Mouse (Mus musculus) neural tube, embryonic 12.5 days (tissue): ENCODE data around the gene Otulinl. TPM values are rescaled to one million over a fixed set of nuclear protein-coding genes. Genes with fewer than 3 reads are reported as not detected.

ENCODE experiments used
- ATAC-seq: fragments of 200-750 bp; cut with Nextera tagmentation; 2 replicates; pipeline ENCODE4 v1.8.0; 2017; ENCODE audit warnings: low read depth, mild to moderate bottlenecking, moderate TSS enrichment, moderate library complexity; ENCODE audit not compliant: low FRiP score
- H3K27ac ChIP-seq: fragments of 300-500 bp; sonication (generic); 2 replicates; pipeline ENCODE4 v1.5.1; 2016
- H3K27me3 ChIP-seq: fragments of 300-500 bp; sonication (generic); replicated peaks from 2 replicates; pipeline ENCODE4 v1.6.1; 2016; ENCODE audit warnings: mild to moderate bottlenecking
- H3K36me3 ChIP-seq: fragments of 300-500 bp; sonication (generic); 2 replicates; pipeline ENCODE4 v1.6.1; 2016; ENCODE audit warnings: mild to moderate bottlenecking
- H3K4me1 ChIP-seq: fragments of 300-500 bp; sonication (generic); 2 replicates; pipeline ENCODE4 v1.6.1; 2016
- H3K4me2 ChIP-seq: fragments of 300-500 bp; sonication (generic); replicated peaks from 2 replicates; pipeline ENCODE4 v1.6.1; 2016; ENCODE audit warnings: mild to moderate bottlenecking
- H3K4me3 ChIP-seq: fragments of 300-500 bp; sonication (generic); 2 replicates; pipeline ENCODE4 v1.5.1; 2016
- H3K9ac ChIP-seq: fragments of 300-500 bp; sonication (generic); 2 replicates; pipeline ENCODE4 v1.6.1; 2016; ENCODE audit warnings: mild to moderate bottlenecking
- H3K9me3 ChIP-seq: fragments of 300-500 bp; sonication (generic); 2 replicates; pipeline ENCODE4 v1.6.1; 2016; ENCODE audit warnings: mild to moderate bottlenecking
- WGBS: fragments of 180-500 bp; shearing (Covaris S2); methylation state at CpG from one replicate; pipeline ENCODE4 v1.1.7; 2016; 5-methylcytosine and 5-hydroxymethylcytosine counted together
- polyA plus RNA-seq: library from polyadenylated mRNA; unstranded; fragments of >200 nt; fragmentation: Nextera tagmentation; extraction: Ambion mirVana; gene quantifications from 2 replicates; pipeline ENCODE4 v1.2.1, GENCODE M21; 2016

The Otulinl gene
- polyA plus RNA-seq, 1 experiment from 2014 or later: 8.6 TPM

DNA sequence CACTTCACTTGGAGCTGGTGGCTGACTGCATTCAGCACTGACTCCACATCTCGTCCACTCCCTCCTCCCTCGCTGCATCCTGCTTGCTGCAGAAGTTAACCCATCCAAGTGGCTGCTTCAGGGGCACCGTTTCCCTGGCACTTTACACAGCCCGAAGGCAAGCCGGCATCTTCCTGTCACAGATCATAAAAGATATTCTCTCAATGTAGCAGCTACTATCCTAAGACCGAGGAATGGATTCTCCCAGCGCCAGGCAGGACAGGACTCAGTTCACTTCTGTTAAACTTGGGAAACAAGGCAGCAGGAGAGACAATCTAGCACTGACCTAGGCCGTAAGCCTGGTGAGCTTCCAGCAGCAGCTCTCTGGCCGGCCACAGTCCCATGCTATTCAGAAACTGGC is 5.2 kb downstream of the Otulinl start:
- H3K9me3 ChIP-seq: no peaks in the 10 kb centered on the region
- WGBS: 64% methylated on average over 9 of the region's 9 CpGs
- no peak for ATAC-seq
- H3K27ac ChIP-seq: no peak overlapping the region
- H3K4me3 ChIP-seq: no peak overlapping the region
- no peak overlapping the region for H3K4me2 ChIP-seq
- no peaks in the 10 kb centered on the region for H3K27me3 ChIP-seq
- H3K4me1 ChIP-seq: 0 out of 2 replicates have a peak, but pooled peaks cover 5% of the 10 kb centered on the region
- H3K36me3 ChIP-seq: no peaks in the 10 kb centered on the region
- no peak overlapping the region for H3K9ac ChIP-seq

DNA sequence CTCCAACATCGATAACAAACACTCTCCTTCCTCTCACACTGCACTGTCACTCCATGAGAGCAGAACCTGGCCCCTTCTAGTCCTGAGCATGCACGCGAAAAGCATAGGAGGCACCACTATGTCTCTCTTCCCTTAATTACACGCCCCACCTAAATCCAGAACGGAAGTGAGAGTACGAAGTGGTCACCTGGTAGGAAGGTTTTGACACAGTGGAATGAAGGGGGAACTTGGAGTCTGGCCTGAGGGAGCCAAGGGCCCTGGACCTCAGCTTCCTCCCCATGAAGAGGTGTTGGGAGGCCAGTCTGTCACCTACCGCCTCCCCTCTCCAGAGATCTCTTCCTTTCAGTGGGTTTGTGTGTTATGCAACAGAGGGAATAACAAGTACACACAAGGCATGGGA is 6.3 kb downstream of the Otulinl start:
- no peaks in the 10 kb centered on the region for H3K36me3 ChIP-seq
- H3K4me3 ChIP-seq: no peak overlapping the region
- H3K4me1 ChIP-seq: no peaks in the 10 kb centered on the region
- H3K27me3 ChIP-seq: no peaks in the 10 kb centered on the region
- no peak for ATAC-seq
- H3K4me2 ChIP-seq: no peak overlapping the region
- H3K9ac ChIP-seq: no peak overlapping the region
- no peak overlapping the region for H3K27ac ChIP-seq
- H3K9me3 ChIP-seq: no peaks in the 10 kb centered on the region
- WGBS: 93% methylated on average over 7 of the region's 7 CpGs

DNA sequence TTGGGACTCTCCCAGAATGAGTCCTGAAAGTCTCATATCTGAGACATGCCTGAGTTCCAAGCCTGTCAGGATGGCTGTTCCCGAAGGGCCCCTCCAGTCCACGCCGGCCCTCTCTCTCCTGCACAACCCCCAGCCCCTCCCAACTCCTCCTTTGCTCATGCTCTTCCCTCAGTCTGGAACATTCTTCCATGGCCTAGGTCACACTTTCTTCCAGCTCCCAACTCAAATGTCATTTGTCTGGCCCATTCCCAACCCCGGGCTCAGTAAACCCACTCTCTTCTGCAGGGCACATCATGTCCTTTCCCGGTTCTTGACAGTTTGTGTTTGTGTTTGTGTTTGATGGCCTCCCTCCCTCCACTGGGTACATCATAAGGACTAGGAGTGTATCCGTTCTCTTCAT is 7.3 kb downstream of the Otulinl start:
- WGBS: 88% methylated on average over 6 of the region's 6 CpGs
- H3K4me3 ChIP-seq: no peak overlapping the region
- no peak overlapping the region for H3K9ac ChIP-seq
- ATAC-seq: no peak
- H3K27me3 ChIP-seq: no peaks in the 10 kb centered on the region
- H3K4me2 ChIP-seq: no peak overlapping the region
- no peaks in the 10 kb centered on the region for H3K9me3 ChIP-seq
- H3K36me3 ChIP-seq: no peaks in the 10 kb centered on the region
- no peaks in the 10 kb centered on the region for H3K4me1 ChIP-seq
- no peak overlapping the region for H3K27ac ChIP-seq

DNA sequence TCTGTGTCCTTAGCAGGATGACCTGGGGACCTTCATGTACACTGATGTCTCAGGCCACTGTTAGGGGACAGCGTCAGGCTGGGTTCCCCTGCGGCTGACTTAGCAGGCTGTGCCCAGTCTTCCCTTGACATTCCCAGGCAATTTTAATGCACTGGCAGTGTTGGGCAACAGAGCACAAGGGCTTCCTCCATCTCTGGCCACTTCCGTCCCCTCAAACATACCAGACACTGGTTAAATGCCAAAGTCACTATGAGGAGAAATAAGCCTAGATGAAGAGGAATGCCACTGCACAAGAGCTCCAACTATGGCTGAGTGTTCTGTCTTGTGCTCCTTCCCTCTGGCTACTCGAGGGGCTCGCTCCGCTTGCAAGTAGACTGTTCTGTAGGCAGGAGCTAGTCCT is 8.2 kb downstream of the Otulinl start:
- Histone ChIP-seq H3K36me3 (no peaks in the 10 kb centered on the region), H3K4me2 (no peak overlapping the region), H3K27me3 (no peaks in the 10 kb centered on the region), H3K9me3 (no peaks in the 10 kb centered on the region), H3K27ac (no peak overlapping the region), H3K9ac (no peak overlapping the region), H3K4me3 (no peak overlapping the region), H3K4me1 (no peaks in the 10 kb centered on the region)
- 92% methylated on average over 6 of the region's 6 CpGs for WGBS
- no peak for ATAC-seq

DNA sequence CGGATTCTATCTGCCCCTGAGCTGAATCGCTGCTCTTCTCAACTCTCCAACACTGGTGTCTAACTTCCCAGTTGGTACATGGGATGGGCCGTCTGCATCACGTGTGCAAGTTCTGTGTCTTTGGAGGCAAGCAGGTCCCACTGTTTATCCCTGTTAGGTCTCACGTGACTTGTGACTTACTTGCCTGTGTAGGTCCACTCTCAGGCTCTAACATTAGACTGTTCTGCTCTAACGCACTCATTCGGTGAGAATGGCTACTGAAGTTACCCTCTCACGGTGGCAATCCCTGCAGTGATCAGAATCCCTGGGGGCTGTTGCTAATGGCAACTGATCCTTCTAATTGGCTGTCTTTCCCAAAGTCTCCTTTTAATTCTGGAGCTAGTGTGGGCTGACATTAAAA is 9.1 kb downstream of the Otulinl start:
- Histone ChIP-seq H3K27me3 (no peaks in the 10 kb centered on the region), H3K4me1 (no peaks in the 10 kb centered on the region), H3K4me3 (no peak overlapping the region), H3K27ac (no peak overlapping the region), H3K36me3 (no peaks in the 10 kb centered on the region), H3K4me2 (no peak overlapping the region), H3K9ac (no peak overlapping the region), H3K9me3 (no peaks in the 10 kb centered on the region)
- WGBS: 71% methylated on average over 8 of the region's 8 CpGs
- ATAC-seq: no peak

DNA sequence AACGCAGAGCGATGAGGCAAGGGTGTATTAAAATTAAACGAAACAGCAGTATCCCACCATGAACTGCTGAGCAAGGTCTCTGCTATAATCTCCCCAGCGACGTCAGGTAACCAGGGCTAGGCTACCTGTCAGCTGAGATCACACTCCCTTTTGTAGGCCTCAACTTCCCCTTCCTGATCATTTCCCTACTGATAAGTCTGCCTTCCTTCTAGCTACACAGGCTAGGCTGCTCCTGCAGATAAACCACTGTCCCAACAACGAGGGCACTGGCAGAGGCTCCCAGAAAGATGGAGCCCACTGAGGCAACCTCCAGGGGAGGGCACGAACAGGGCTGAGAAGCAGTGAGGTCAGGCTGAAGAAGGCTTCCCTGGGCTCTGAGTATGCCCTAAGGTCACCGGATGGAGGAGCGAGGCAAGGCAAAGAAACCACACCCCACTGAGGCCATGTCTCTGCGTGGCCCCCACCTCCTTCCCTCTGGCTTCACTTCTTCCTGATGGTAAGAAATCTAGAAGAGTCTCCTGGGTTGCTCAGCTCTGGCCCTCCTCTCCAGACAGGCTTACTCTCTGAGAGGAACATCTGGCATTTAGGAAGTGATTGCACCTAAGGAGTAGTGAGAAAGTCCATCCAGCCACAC is 9.7 kb downstream of the Otulinl start:
- no peak overlapping the region for H3K4me2 ChIP-seq
- ATAC-seq: no peak
- H3K36me3 ChIP-seq: no peaks in the 10 kb centered on the region
- no peak overlapping the region for H3K4me3 ChIP-seq
- WGBS: 87% methylated on average over 10 of the region's 10 CpGs
- H3K27ac ChIP-seq: no peak overlapping the region
- H3K27me3 ChIP-seq: no peaks in the 10 kb centered on the region
- no peaks in the 10 kb centered on the region for H3K4me1 ChIP-seq
- no peak overlapping the region for H3K9ac ChIP-seq
- no peaks in the 10 kb centered on the region for H3K9me3 ChIP-seq

DNA sequence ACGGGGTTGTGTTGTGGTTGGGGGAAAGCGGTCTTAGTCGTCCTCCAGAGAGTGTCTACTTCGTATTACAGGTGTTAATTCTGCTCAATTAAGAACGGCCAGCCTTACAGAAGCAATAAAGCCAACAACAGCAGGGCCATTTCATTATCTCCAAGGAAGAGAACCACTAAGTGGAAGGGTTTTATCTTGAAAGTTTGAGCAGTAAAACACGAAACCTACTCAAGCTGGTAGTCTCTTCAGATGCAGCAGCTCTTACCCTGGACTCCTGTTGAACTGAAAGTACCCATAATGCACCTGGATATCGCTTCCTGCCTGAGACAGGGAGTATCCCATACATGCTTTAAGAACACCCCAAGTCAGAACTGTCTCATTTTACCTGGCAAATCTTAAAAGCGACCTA is 10.7 kb downstream of the Otulinl start:
- Histone ChIP-seq H3K27me3 (no peaks in the 10 kb centered on the region), H3K36me3 (no peaks in the 10 kb centered on the region), H3K4me2 (no peak overlapping the region), H3K9ac (no peak overlapping the region), H3K4me1 (no peaks in the 10 kb centered on the region), H3K4me3 (no peak overlapping the region), H3K9me3 (no peaks in the 10 kb centered on the region), H3K27ac (no peak overlapping the region)
- no peak for ATAC-seq
- WGBS: 79% methylated on average over 8 of the region's 8 CpGs

DNA sequence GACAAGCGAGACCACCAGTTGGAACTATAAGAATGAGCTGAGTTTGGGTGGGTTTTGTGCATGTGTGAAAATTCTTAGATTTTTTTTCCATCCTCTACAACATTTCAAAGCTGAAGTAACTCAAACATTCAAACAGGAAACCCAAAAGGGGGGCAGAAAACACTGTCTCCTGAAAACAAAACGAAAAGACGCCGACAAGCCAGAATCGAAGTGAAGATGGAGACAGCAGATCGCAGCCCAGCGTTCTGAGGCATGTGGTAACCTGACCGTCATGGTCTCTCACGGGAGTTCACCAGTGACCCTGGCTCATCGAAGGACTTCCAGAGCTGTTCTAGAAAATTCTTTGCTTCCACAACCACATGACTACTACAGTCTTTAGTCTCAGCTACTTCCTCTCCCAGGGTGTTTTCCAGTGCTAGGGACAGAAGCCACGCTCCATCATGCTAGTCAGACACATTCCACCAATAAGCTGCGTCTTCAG is 11.4 kb downstream of the Otulinl start:
- Histone ChIP-seq H3K9me3 (no peaks in the 10 kb centered on the region), H3K36me3 (no peaks in the 10 kb centered on the region), H3K27me3 (no peaks in the 10 kb centered on the region), H3K9ac (no peak overlapping the region), H3K4me2 (no peak overlapping the region), H3K4me1 (no peaks in the 10 kb centered on the region; the same call in 1 of the 2 replicates), H3K4me3 (no peak overlapping the region), H3K27ac (no peak overlapping the region)
- WGBS: 87% methylated on average over 12 of the region's 12 CpGs
- ATAC-seq: no peak

DNA sequence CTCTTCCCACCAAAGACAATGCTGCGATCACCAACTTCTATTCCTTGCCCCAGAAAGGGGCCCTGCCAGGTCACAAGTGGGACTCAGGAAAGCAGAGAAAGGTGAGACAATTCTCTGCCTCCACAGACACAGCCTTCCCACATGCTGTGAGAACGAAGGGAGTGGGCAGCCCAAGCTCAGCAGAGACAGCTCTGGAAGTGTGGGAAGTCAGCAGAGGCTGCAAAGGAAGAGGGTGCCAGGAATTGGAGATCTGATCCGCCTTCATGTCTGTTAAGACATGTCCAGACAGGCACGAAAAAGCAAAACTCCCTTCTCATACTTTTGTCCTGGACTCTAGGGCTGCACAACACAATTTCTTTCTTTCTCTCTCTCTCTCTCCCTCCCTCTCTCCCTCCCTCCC is 12.1 kb downstream of the Otulinl start:
- H3K27ac ChIP-seq: no peak overlapping the region
- no peaks in the 10 kb centered on the region for H3K27me3 ChIP-seq
- no peak overlapping the region for H3K4me2 ChIP-seq
- no peaks in the 10 kb centered on the region for H3K36me3 ChIP-seq
- no peaks in the 10 kb centered on the region for H3K9me3 ChIP-seq
- ATAC-seq: no peak
- 77% methylated on average over 4 of the region's 4 CpGs for WGBS
- H3K9ac ChIP-seq: no peak overlapping the region
- no peak overlapping the region for H3K4me3 ChIP-seq
- no peaks in the 10 kb centered on the region; the same call in 1 of the 2 replicates for H3K4me1 ChIP-seq

DNA sequence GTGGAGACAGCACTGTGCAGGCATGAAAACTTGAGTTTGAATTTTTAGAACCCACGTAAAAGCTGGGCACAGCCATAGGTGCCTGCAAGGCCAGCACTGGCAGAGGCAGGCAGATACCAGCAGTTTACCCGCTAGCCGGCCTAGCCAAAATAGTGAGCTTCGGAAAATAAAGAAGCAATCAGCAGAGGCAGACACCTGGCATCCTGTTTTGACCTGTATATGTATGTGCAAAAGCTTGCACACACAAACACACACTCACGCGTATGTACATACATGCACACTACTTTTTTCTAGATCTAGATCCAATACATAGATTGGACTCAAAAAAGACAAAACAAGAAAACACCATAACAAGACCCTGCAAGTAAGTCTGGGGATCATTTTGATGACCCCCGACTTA is 12.8 kb downstream of the Otulinl start:
- Histone ChIP-seq H3K4me2 (no peak overlapping the region), H3K27me3 (no peaks in the 10 kb centered on the region), H3K4me1 (no peaks in the 10 kb centered on the region; the same call in 1 of the 2 replicates), H3K36me3 (no peaks in the 10 kb centered on the region), H3K4me3 (no peak overlapping the region), H3K27ac (no peak overlapping the region), H3K9me3 (no peaks in the 10 kb centered on the region), H3K9ac (no peak overlapping the region)
- ATAC-seq: no peak
- 92% methylated on average over 7 of the region's 7 CpGs for WGBS

DNA sequence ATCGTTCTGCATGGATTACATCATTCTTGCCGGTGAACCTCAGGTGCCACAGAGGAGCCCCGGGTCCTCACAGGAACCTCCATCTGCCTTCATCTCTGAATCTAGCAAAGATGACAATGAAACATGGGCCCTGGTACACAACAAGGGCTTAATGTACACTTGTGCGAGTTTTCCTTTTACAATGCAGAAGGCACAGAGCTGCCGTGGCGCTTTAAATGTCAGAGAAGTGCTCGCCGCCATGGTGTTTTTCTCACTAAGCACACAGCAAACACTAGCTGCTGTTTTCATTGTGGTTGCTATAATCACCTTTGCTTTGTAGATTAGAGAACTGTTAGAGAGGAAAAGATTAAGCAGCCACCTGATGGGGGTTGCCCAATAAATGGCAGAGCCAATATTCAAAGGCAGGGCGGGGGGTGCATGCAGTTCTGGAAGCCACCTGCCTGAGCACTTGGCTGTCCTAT is 13.3 kb downstream of the Otulinl start:
- Histone ChIP-seq H3K4me2 (no peak overlapping the region), H3K9ac (no peak overlapping the region), H3K9me3 (no peaks in the 10 kb centered on the region), H3K36me3 (no peaks in the 10 kb centered on the region), H3K27me3 (no peaks in the 10 kb centered on the region), H3K4me3 (no peak overlapping the region), H3K4me1 (no peaks in the 10 kb centered on the region; the same call in 1 of the 2 replicates), H3K27ac (no peak overlapping the region)
- ATAC-seq: no peak
- WGBS: 79% methylated on average over 9 of the region's 9 CpGs

DNA sequence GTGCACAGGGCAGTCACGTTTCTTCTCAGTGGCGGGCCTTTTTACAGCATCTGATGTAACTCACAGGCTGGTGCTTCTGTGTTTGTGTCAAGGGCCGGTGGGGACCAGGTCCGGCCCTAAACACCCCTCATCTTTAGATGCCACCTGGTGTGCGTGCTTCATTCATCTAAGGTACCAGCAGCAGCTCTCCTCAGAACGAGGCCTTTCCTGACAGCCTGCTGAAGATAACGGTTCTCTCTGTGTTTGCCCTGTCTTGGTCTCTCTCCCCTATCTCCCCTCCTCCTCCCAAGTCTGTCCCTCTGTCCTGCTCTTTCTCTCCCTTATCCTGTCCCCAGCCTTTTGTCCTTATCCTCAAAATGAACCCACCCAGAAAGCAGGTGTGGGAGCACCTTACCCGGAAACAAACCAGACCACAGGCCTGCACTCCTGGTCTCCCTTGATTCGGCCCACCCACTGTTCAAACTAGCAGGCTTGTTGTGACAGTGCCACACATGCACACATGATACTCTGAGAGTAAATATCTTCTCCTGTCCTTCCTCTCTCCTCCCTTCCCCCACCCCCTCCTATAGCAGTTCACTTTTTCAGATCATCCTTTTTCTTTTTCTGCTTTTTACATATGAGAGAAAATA is 14.4 kb downstream of the Otulinl start:
- Histone ChIP-seq H3K9me3 (no peaks in the 10 kb centered on the region), H3K27me3 (no peaks in the 10 kb centered on the region), H3K4me2 (no peak overlapping the region), H3K27ac (no peak overlapping the region), H3K36me3 (no peaks in the 10 kb centered on the region), H3K4me1 (no peaks in the 10 kb centered on the region; the same call in 1 of the 2 replicates), H3K9ac (no peak overlapping the region), H3K4me3 (no peak overlapping the region)
- ATAC-seq: no peak
- WGBS: 68% methylated on average over 9 of the region's 9 CpGs
